Mouse (Mus musculus): Measurements from ENCODE around the gene Socs1.

GRCm38 (mm10) chr16:10741082-10741481 lies 44.3 kb downstream of the Socs1 start:
- TF ChIP-seq CTCF (IDR thresholded peaks at IDR 0.05; ENCODE audit: control insufficient read depth, insufficient read depth, low read length), result no peak
- TF ChIP-seq POLR2A (IDR thresholded peaks at IDR 0.05; ENCODE audit: borderline replicate concordance, control insufficient read depth, low read depth, low read length), result no peak

Data from bone marrow, adult 2 months (tissue).